ENCODE assay signal across 26 mouse cellular contexts in genomic region chr19:58312492-58312891, GRCm38 (mm10).
DNase-seq lines count a peak whose midpoint lies in the region; ATAC-seq and TF ChIP-seq lines count a peak whose summit lies in the region.
"Had no signal": no experiment of that assay in that cellular context is flagged by ENCODE, and none has a peak within 500 bp of the region (broad histone marks: within the 10 kb centered on the region; RNA-seq: fewer than 3 reads in every experiment).

No protein-coding gene starts in this region.

- no peaks in the 10 kb centered on the region for H3K36me3 ChIP-seq in forebrain, embryonic 11.5 days (ENCODE audit: control insufficient read depth, insufficient read depth, low read length)
- H3K36me3 ChIP-seq in forebrain, embryonic 16.5 days (ENCODE audit: control insufficient read depth, insufficient read depth): no peaks in the 10 kb centered on the region
- no peaks in the 10 kb centered on the region for H3K36me3 ChIP-seq in midbrain, embryonic 14.5 days (ENCODE audit: control insufficient read depth, insufficient read depth, low read length)
- peaks cover 16% of the 10 kb centered on the region for H3K36me3 ChIP-seq in midbrain, embryonic 10.5 days
- H3K36me3 ChIP-seq in neural tube, embryonic 14.5 days (ENCODE audit: control insufficient read depth, insufficient read depth, low read length): no peaks in the 10 kb centered on the region
- H3K36me3 ChIP-seq in neural tube, embryonic 15.5 days: no peaks in the 10 kb centered on the region
- H3K36me3 ChIP-seq in myocyte (ENCODE audit: control insufficient read depth, insufficient read depth): no peaks in the 10 kb centered on the region
- H3K36me3 ChIP-seq: embryonic facial prominence, embryonic 12.5 days; forebrain, embryonic 12.5 days; G1E had no signal

- ATAC-seq in forebrain, embryonic 11.5 days (replicated peaks; ENCODE audit: low FRiP score): no peak
- no peak for ATAC-seq in forebrain, embryonic 16.5 days
- ATAC-seq in midbrain, embryonic 14.5 days (ENCODE audit: low FRiP score, low TSS enrichment): no peak
- ATAC-seq in neural tube, embryonic 14.5 days (ENCODE audit: low read depth): no peak
- no peak for ATAC-seq in neural tube, embryonic 15.5 days (ENCODE audit: low FRiP score)
- ATAC-seq: activated CD4-positive, CD25-positive, alpha-beta regulatory T cell, adult 4 months; CD4-positive, CD25-positive, alpha-beta regulatory T cell, adult 4 months; forebrain, embryonic 14.5 days; forebrain, postnatal 0 days; Patski had no signal

- DNase-seq in forebrain, embryonic 11.5 days (ENCODE audit: low spot score): peak; percentile 13
- DNase-seq in midbrain, embryonic 14.5 days: no peak
- DNase-seq in midbrain, embryonic 10.5 days (ENCODE audit: low spot score): no peak
- no peak for DNase-seq in right cerebral cortex, adult 18-20 months
- DNase-seq: adrenal gland, adult 8-10 months; adrenal gland, postnatal 14 days; adrenal gland, postnatal 36 days; cerebellum, adult 11-12 months; cerebellum, adult 2 months; cerebellum, adult 9-10 months; cerebellum, postnatal 10 days; cerebellum, postnatal 25 days; forebrain, postnatal 0 days had no signal

- 83% methylated on average over 2 of the region's 2 CpGs for WGBS in forebrain, embryonic 11.5 days
- WGBS in forebrain, embryonic 16.5 days: 81% methylated on average over 2 of the region's 2 CpGs
- WGBS in midbrain, embryonic 14.5 days: 86% methylated on average over 2 of the region's 2 CpGs
- 84% methylated on average over 2 of the region's 2 CpGs for WGBS in midbrain, embryonic 10.5 days
- WGBS in neural tube, embryonic 14.5 days: 70% methylated on average over 2 of the region's 2 CpGs
- 70% methylated on average over 2 of the region's 2 CpGs for WGBS in neural tube, embryonic 15.5 days

- H3K9ac ChIP-seq in forebrain, embryonic 11.5 days (ENCODE audit: low read length): no peak overlapping the region
- no peak overlapping the region for H3K9ac ChIP-seq in forebrain, embryonic 16.5 days (replicated peaks; ENCODE audit: low read depth, low read length)
- no peak overlapping the region for H3K9ac ChIP-seq in midbrain, embryonic 14.5 days (replicated peaks; ENCODE audit: low read length)
- no peak overlapping the region for H3K9ac ChIP-seq in neural tube, embryonic 14.5 days (replicated peaks; ENCODE audit: low read depth, low read length)
- H3K9ac ChIP-seq in neural tube, embryonic 15.5 days (replicated peaks): no peak overlapping the region
- H3K9ac ChIP-seq: embryonic facial prominence, embryonic 12.5 days; forebrain, embryonic 12.5 days; forebrain, postnatal 0 days had no signal

- TF ChIP-seq POLR2A in myocyte (IDR thresholded peaks at IDR 0.05; ENCODE audit: insufficient read length, low read depth): no peak

- H3K4me1 ChIP-seq in forebrain, embryonic 11.5 days (replicated peaks; ENCODE audit: control insufficient read depth, insufficient read depth, low read length): 0 out of 2 replicates have a peak, but pooled peaks cover 4% of the 10 kb centered on the region
- peaks cover 7% of the 10 kb centered on the region for H3K4me1 ChIP-seq in forebrain, embryonic 16.5 days (replicated peaks; ENCODE audit: control insufficient read depth, insufficient read depth, low read length)
- H3K4me1 ChIP-seq in midbrain, embryonic 14.5 days (ENCODE audit: control insufficient read depth, insufficient read depth, low read length): peaks cover 16% of the 10 kb centered on the region; the same call in 1 of the 2 replicates
- H3K4me1 ChIP-seq in midbrain, embryonic 10.5 days: 0 out of 2 replicates have a peak, but pooled peaks cover 7% of the 10 kb centered on the region
- peaks cover 15% of the 10 kb centered on the region for H3K4me1 ChIP-seq in neural tube, embryonic 14.5 days (ENCODE audit: control insufficient read depth, insufficient read depth, low read length)
- H3K4me1 ChIP-seq in neural tube, embryonic 15.5 days: peaks cover 30% of the 10 kb centered on the region

- no peaks in the 10 kb centered on the region for H3K79me2 ChIP-seq in myocyte (ENCODE audit: control insufficient read depth, insufficient read depth)

- no peak overlapping the region for H3K4me3 ChIP-seq in forebrain, embryonic 11.5 days (ENCODE audit: low read depth, low read length)
- H3K4me3 ChIP-seq in forebrain, embryonic 16.5 days (replicated peaks; ENCODE audit: low read length): no peak overlapping the region
- H3K4me3 ChIP-seq in midbrain, embryonic 14.5 days (replicated peaks; ENCODE audit: low read depth, low read length): no peak overlapping the region
- H3K4me3 ChIP-seq in midbrain, embryonic 10.5 days: no peak overlapping the region
- no peak overlapping the region for H3K4me3 ChIP-seq in neural tube, embryonic 14.5 days (ENCODE audit: low read depth, low read length)
- no peak overlapping the region for H3K4me3 ChIP-seq in neural tube, embryonic 15.5 days (replicated peaks)
- H3K4me3 ChIP-seq in myocyte: no peak overlapping the region
- H3K4me3 ChIP-seq: embryonic facial prominence, embryonic 10.5 days; embryonic facial prominence, embryonic 12.5 days; forebrain, embryonic 12.5 days had no signal

- H3K27ac ChIP-seq in forebrain, embryonic 11.5 days (ENCODE audit: low read depth, low read length): no peak overlapping the region
- H3K27ac ChIP-seq in forebrain, embryonic 16.5 days (ENCODE audit: low read length): no peak overlapping the region
- H3K27ac ChIP-seq in midbrain, embryonic 14.5 days (replicated peaks; ENCODE audit: low read depth, low read length): peak overlapping the region; percentile 16; the same call in 1 of the 2 replicates
- H3K27ac ChIP-seq in midbrain, embryonic 10.5 days (replicated peaks): no peak overlapping the region
- H3K27ac ChIP-seq in neural tube, embryonic 14.5 days (ENCODE audit: low read depth, low read length): 0 out of 2 replicates have a peak overlapping the region, but pooled peaks have one; percentile 34
- no peak overlapping the region for H3K27ac ChIP-seq in neural tube, embryonic 15.5 days (replicated peaks)
- H3K27ac ChIP-seq: embryonic facial prominence, embryonic 10.5 days; embryonic facial prominence, embryonic 12.5 days; forebrain, embryonic 12.5 days had no signal

- H3K9me3 ChIP-seq in forebrain, embryonic 11.5 days (ENCODE audit: control insufficient read depth, low read length): peaks cover 8% of the 10 kb centered on the region; the same call in 1 of the 2 replicates
- peaks cover 3% of the 10 kb centered on the region for H3K9me3 ChIP-seq in forebrain, embryonic 16.5 days (ENCODE audit: control insufficient read depth, low read length)
- no peaks in the 10 kb centered on the region; the same call in 1 of the 2 replicates for H3K9me3 ChIP-seq in midbrain, embryonic 14.5 days (ENCODE audit: control insufficient read depth, low read length)
- peaks cover 29% of the 10 kb centered on the region for H3K9me3 ChIP-seq in midbrain, embryonic 10.5 days (replicated peaks)
- H3K9me3 ChIP-seq in neural tube, embryonic 14.5 days (ENCODE audit: control insufficient read depth, low read length): 0 out of 2 replicates have a peak, but pooled peaks cover 2% of the 10 kb centered on the region
- no peaks in the 10 kb centered on the region for H3K9me3 ChIP-seq in neural tube, embryonic 15.5 days (replicated peaks)

- no peaks in the 10 kb centered on the region for H3K27me3 ChIP-seq in forebrain, embryonic 11.5 days (ENCODE audit: control insufficient read depth, insufficient read depth, low read length)
- no peaks in the 10 kb centered on the region for H3K27me3 ChIP-seq in forebrain, embryonic 16.5 days (replicated peaks; ENCODE audit: control insufficient read depth, insufficient read depth, low read length)
- H3K27me3 ChIP-seq in midbrain, embryonic 14.5 days (ENCODE audit: control insufficient read depth, insufficient read depth, low read length): no peaks in the 10 kb centered on the region
- no peaks in the 10 kb centered on the region; the same call in 1 of the 2 replicates for H3K27me3 ChIP-seq in midbrain, embryonic 10.5 days (ENCODE audit: low read depth, poor library complexity, severe bottlenecking)
- H3K27me3 ChIP-seq in neural tube, embryonic 14.5 days (ENCODE audit: control insufficient read depth, insufficient read depth, low read length): no peaks in the 10 kb centered on the region
- no peaks in the 10 kb centered on the region for H3K27me3 ChIP-seq in neural tube, embryonic 15.5 days (replicated peaks)
- H3K27me3 ChIP-seq in myocyte (ENCODE audit: control insufficient read depth, insufficient read depth, insufficient read length): no peaks in the 10 kb centered on the region
- H3K27me3 ChIP-seq: CH12.LX; embryonic facial prominence, embryonic 12.5 days; forebrain, embryonic 12.5 days; Patski had no signal

- no peak overlapping the region for H3K4me2 ChIP-seq in forebrain, embryonic 11.5 days (ENCODE audit: low read depth, low read length, severe bottlenecking)
- H3K4me2 ChIP-seq in forebrain, embryonic 16.5 days (ENCODE audit: low read length): no peak overlapping the region
- H3K4me2 ChIP-seq in midbrain, embryonic 14.5 days (ENCODE audit: low read length): no peak overlapping the region
- H3K4me2 ChIP-seq in neural tube, embryonic 14.5 days (ENCODE audit: low read depth, low read length): no peak overlapping the region
- no peak overlapping the region for H3K4me2 ChIP-seq in neural tube, embryonic 15.5 days
- H3K4me2 ChIP-seq in myocyte (ENCODE audit: low read depth): no peak overlapping the region
- H3K4me2 ChIP-seq: embryonic facial prominence, embryonic 12.5 days; forebrain, embryonic 12.5 days had no signal

- H3ac ChIP-seq in myocyte (ENCODE audit: control insufficient read depth, insufficient read length): no peak overlapping the region

TF ChIP-seq in myocyte, 11 proteins besides CTCF, POLR2A, EP300 and RAD21:
- TF ChIP-seq USF1 (IDR thresholded peaks at IDR 0.05; ENCODE audit: low read depth) (peak; percentile 62), MYOG (IDR thresholded peaks at IDR 0.05; ENCODE audit: control insufficient read depth in 1 of 3, insufficient read depth in 1 of 3, insufficient read length in 2 of 3, low read depth in 2 of 3) (no peak)

Comparison
In these comparisons a context has a peak if more than half of its experiments do, and no peak if none do; other contexts are left out.
1. H3K27ac ChIP-seq: peak in midbrain, embryonic 14.5 days (single experiment) and neural tube, embryonic 14.5 days (single experiment); none in forebrain, embryonic 11.5 days (single experiment), forebrain, embryonic 16.5 days (single experiment), midbrain, embryonic 10.5 days (single experiment) and neural tube, embryonic 15.5 days (single experiment).